Mouse (Mus musculus) liver, embryonic 14.5 days (tissue): ENCODE measurements around the gene Bahd1. TPM values are rescaled to one million over a fixed set of nuclear protein-coding genes. Genes with fewer than 3 reads are reported as not detected.

ENCODE experiments used
- ATAC-seq: fragments of 200-750 bp; cut with Nextera tagmentation; 2 replicates; pipeline ENCODE4 v1.8.0; 2017; ENCODE audit warnings: moderate number of reproducible peaks, mild to moderate bottlenecking, moderate library complexity; ENCODE audit not compliant: insufficient read depth
- DNase-seq, 3 experiments: peaks; one replicate each; pipeline ENCODE4 v3.0.0-alpha.2; 2012 to 2013; ENCODE audit warnings: low read depth in 3 of 3, low spot score in 3 of 3
- H3K27ac ChIP-seq: fragments of 300-500 bp; sonication (generic); 2 replicates; pipeline ENCODE4 v1.5.1; 2014; ENCODE audit warnings: moderate library complexity, mild to moderate bottlenecking, control low read depth, inconsistent platforms
- H3K27me3 ChIP-seq: fragments of 300-500 bp; sonication (generic); 2 replicates; pipeline ENCODE4 v1.6.1; 2014; ENCODE audit warnings: mild to moderate bottlenecking, low read length, moderate library complexity; ENCODE audit not compliant: control insufficient read depth, insufficient read depth
- H3K36me3 ChIP-seq: fragments of 300-500 bp; sonication (generic); replicated peaks from 2 replicates; pipeline ENCODE4 v1.6.1; 2014; ENCODE audit warnings: low read depth; ENCODE audit not compliant: control insufficient read depth, insufficient read depth
- H3K4me1 ChIP-seq, 2 experiments: fragments of 200-500 bp in 1 of 2; fragments of 300-500 bp in 1 of 2; sonication (generic) in 1 of 2; replicated peaks; 2 replicates each; pipeline ENCODE4 v1.6.1; 2012 to 2014; ENCODE audit warnings: antibody characterized with exemption in 1 of 2, inconsistent platforms in 1 of 2, low read length in 1 of 2; ENCODE audit not compliant: control insufficient read depth in 2 of 2, insufficient read depth in 2 of 2
- H3K4me2 ChIP-seq: fragments of 300-500 bp; sonication (generic); 2 replicates; pipeline ENCODE4 v1.6.1; 2014; ENCODE audit warnings: low read depth, mild to moderate bottlenecking, control low read depth, moderate library complexity
- H3K4me3 ChIP-seq, 2 experiments: fragments of 200-500 bp in 1 of 2; fragments of 300-500 bp in 1 of 2; sonication (generic) in 1 of 2; 2 replicates each; pipeline ENCODE4 v1.5.1; 2012 to 2014; ENCODE audit warnings: low read depth in 2 of 2, low read length in 2 of 2, mild to moderate bottlenecking in 2 of 2, control low read depth in 1 of 2, inconsistent platforms in 1 of 2, moderate library complexity in 1 of 2; ENCODE audit not compliant: insufficient read depth in 1 of 2
- H3K9ac ChIP-seq: fragments of 300-500 bp; sonication (generic); replicated peaks from 2 replicates; pipeline ENCODE4 v1.6.1; 2014; ENCODE audit warnings: mild to moderate bottlenecking, control low read depth, moderate library complexity
- H3K9me3 ChIP-seq: fragments of 300-500 bp; sonication (generic); 2 replicates; pipeline ENCODE4 v1.6.1; 2016; ENCODE audit warnings: low read length, mixed read lengths; ENCODE audit not compliant: control insufficient read depth
- CTCF ChIP-seq: IDR thresholded peaks from 2 replicates; pipeline ENCODE4 v1.5.1; 2016; ENCODE audit warnings: antibody characterized with exemption, low read depth, control low read depth
- EP300 ChIP-seq: IDR thresholded peaks from 2 replicates; pipeline ENCODE4 v1.6.1; 2016; ENCODE audit warnings: antibody characterized with exemption, low read depth
- WGBS: fragments of 180-500 bp; shearing (Covaris S2); extraction: QIAGEN DNeasy Blood & Tissue Kit; methylation state at CpG from one replicate; pipeline ENCODE4 v1.1.7; 2014; ENCODE audit not compliant: insufficient replicate concordance; 5-methylcytosine and 5-hydroxymethylcytosine counted together
- polyA plus RNA-seq, 2 experiments: library from polyadenylated mRNA; depleted of rRNA in 1 of 2; stranded (reverse) in 1 of 2; unstranded in 1 of 2; fragments of >200 nt; fragmentation: Nextera tagmentation in 1 of 2; extraction: Ambion mirVana in 1 of 2; gene quantifications; 2 replicates each; pipeline versions ENCODE4 v1.2.1 to v1.2.3; 2012 to 2014

The Bahd1 gene
- polyA plus RNA-seq, 2 experiments, result 0.83 to 4.9 TPM

GRCm38 (mm10) chr2:118926998-118927739 is 27.0 kb downstream of the Bahd1 start:
- Histone ChIP-seq H3K36me3 (no peaks in the 10 kb centered on the region), H3K4me1 (peaks cover 7 to 8% of the 10 kb centered on the region in 2 experiments), H3K9me3 (no peaks in the 10 kb centered on the region), H3K4me3 (peak overlapping the region; percentile 68 to 79), H3K27ac (no peak overlapping the region), H3K27me3 (no peaks in the 10 kb centered on the region), H3K4me2 (peak overlapping the region; percentile 98), H3K9ac (peak overlapping the region; percentile 74)
- ATAC-seq (no peak), DNase-seq (no peak)
- WGBS, result 26% methylated on average over 31 of the region's 31 CpGs
- no peak for TF ChIP-seq EP300
- TF ChIP-seq CTCF, result no peak

DNA sequence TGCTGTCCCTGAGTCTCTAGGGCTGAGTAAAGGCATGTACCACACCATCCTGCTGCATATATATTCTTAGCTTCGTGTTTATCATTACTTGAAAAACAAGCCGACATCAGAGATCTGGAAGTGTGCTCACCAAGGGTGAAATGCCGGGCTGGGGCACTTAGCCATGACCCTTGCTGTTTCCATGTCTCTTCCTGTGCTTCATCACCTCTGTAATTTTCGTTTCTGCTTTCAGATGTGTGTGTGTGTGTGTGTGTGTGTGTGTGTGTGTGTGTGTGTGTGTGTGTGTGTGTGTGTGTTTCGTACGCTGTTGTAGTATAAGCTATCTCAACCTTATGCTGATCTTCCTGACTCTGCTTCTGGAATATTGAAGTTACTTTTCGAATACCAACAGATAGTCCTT is 41.2 kb downstream of the Bahd1 start:
- ATAC-seq (no peak), DNase-seq (no peak)
- H3K9ac ChIP-seq, result no peak overlapping the region
- no peak overlapping the region for H3K4me3 ChIP-seq
- no peaks in the 10 kb centered on the region; the same call in 1 of the 2 replicates for H3K27me3 ChIP-seq
- no peak overlapping the region for H3K4me2 ChIP-seq
- 64% methylated on average over 7 of the region's 7 CpGs for WGBS
- H3K27ac ChIP-seq, result no peak overlapping the region
- TF ChIP-seq EP300 (no peak), CTCF (no peak)
- H3K4me1 ChIP-seq, result peaks cover 3 to 7% of the 10 kb centered on the region in 2 experiments
- H3K9me3 ChIP-seq, result no peaks in the 10 kb centered on the region; the same call in 1 of the 2 replicates
- H3K36me3 ChIP-seq, result no peaks in the 10 kb centered on the region

- DNase-seq (no peak), ATAC-seq (peak; percentile 56; the same call in 1 of the 2 replicates)
- Histone ChIP-seq H3K4me3 (no peak overlapping the region), H3K9me3 (no peaks in the 10 kb centered on the region; the same call in 1 of the 2 replicates), H3K36me3 (no peaks in the 10 kb centered on the region), H3K9ac (no peak overlapping the region), H3K4me1 (0 out of 4 replicates have a peak, but pooled peaks cover 0 to 3% of the 10 kb centered on the region in 2 experiments), H3K27me3 (no peaks in the 10 kb centered on the region; the same call in 1 of the 2 replicates), H3K27ac (no peak overlapping the region), H3K4me2 (no peak overlapping the region)
- TF ChIP-seq EP300 (0 out of 2 replicates have a peak, but pooled peaks have one; percentile 53), CTCF (no peak)
- 56% methylated on average over 6 of the region's 6 CpGs for WGBS
Measured at GRCm38 (mm10) chr2:118943232-118943631, 43.1 kb downstream of the Bahd1 start.

DNA sequence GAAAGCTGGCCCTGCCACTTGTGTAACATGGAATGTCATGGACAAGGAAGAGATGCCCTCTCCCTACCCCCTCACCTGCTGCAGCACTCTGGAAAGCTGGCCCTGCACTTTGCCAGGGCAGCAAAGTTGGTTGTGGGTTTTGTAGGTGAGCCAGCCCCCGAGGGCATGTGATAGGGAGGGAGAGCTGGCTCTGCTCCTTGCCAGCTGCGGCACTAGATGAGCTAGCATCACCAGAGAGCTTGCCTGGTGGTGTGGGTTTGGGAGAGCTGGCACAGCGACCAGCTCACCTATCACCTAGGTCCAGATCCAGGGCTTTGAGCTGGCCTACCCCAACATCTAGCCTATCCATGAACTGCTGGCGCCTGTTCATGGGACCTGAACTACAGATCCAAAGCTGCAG is 48.6 kb downstream of the Bahd1 start:
- no peak overlapping the region for H3K4me2 ChIP-seq
- no peak overlapping the region for H3K9ac ChIP-seq
- WGBS, result 55% methylated on average over 4 of the region's 4 CpGs
- H3K27me3 ChIP-seq, result no peaks in the 10 kb centered on the region; the same call in 1 of the 2 replicates
- peaks cover 2 to 12% of the 10 kb centered on the region in 2 experiments for H3K4me1 ChIP-seq
- ATAC-seq (no peak), DNase-seq (no peak)
- H3K27ac ChIP-seq, result no peak overlapping the region
- no peak overlapping the region for H3K4me3 ChIP-seq
- no peaks in the 10 kb centered on the region for H3K36me3 ChIP-seq
- no peak for TF ChIP-seq CTCF
- TF ChIP-seq EP300, result no peak
- no peaks in the 10 kb centered on the region for H3K9me3 ChIP-seq

DNA sequence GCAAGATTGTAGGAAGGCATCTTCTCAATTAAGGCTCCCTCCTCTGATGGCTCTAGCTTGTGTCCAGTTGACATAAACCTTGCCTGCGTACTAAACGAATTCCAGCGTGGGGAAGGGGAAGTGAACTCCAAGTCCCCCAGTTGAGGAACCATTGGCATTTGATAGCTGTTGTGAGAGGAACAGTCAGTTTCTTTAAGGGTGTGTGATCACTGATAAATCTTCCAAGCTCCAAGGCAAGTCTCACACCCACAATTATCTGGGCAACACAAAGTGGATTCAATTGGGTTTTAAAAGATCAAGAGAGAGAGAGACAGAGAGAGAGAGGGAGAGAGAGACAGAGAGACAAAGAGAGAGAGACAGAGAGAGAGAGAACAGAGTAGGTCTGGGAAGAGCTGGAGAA is 49.5 kb downstream of the Bahd1 start:
- ATAC-seq, result peak; percentile 60; the same call in 1 of the 2 replicates
- H3K9ac ChIP-seq, result no peak overlapping the region
- no peaks in the 10 kb centered on the region for H3K36me3 ChIP-seq
- no peaks in the 10 kb centered on the region for H3K9me3 ChIP-seq
- peaks cover 2 to 12% of the 10 kb centered on the region in 2 experiments for H3K4me1 ChIP-seq
- H3K27ac ChIP-seq, result no peak overlapping the region
- WGBS, result 9% methylated on average over 3 of the region's 3 CpGs
- no peak overlapping the region for H3K4me3 ChIP-seq
- TF ChIP-seq EP300 (peak; percentile 58), CTCF (no peak)
- H3K27me3 ChIP-seq, result no peaks in the 10 kb centered on the region; the same call in 1 of the 2 replicates
- no peak for DNase-seq
- peak overlapping the region; percentile 4 for H3K4me2 ChIP-seq
